Mouse (Mus musculus) hindbrain, embryonic 15.5 days (tissue): Measurements from ENCODE around the gene AC134908.4. TPM values are rescaled to one million over a fixed set of nuclear protein-coding genes. Genes with fewer than 3 reads are reported as not detected.
"Not testable (repeated sequence)": the region's sequence is repeated elsewhere in the genome, so short reads cannot be mapped to it uniquely, and the experiment has no call there.

Source experiments
- ATAC-seq: fragments of 200-750 bp; cut with Nextera tagmentation; 2 replicates; pipeline ENCODE4 v1.8.0; 2017; ENCODE audit warnings: low read depth, moderate number of reproducible peaks, moderate TSS enrichment; ENCODE audit not compliant: low FRiP score
- H3K27ac ChIP-seq: fragments of 300-500 bp; sonication (generic); replicated peaks from 2 replicates; pipeline ENCODE4 v1.5.1; 2015; ENCODE audit warnings: mild to moderate bottlenecking, inconsistent platforms
- H3K27me3 ChIP-seq: fragments of 300-500 bp; sonication (generic); 2 replicates; pipeline ENCODE4 v1.6.1; 2015; ENCODE audit warnings: control low read depth, inconsistent platforms
- H3K36me3 ChIP-seq: fragments of 300-500 bp; sonication (generic); 2 replicates; pipeline ENCODE4 v1.6.1; 2015; ENCODE audit warnings: control low read depth, inconsistent platforms
- H3K4me1 ChIP-seq: fragments of 300-500 bp; sonication (generic); replicated peaks from 2 replicates; pipeline ENCODE4 v1.6.1; 2015; ENCODE audit warnings: control low read depth, inconsistent platforms
- H3K4me2 ChIP-seq: fragments of 300-500 bp; sonication (generic); 2 replicates; pipeline ENCODE4 v1.6.1; 2015; ENCODE audit warnings: moderate library complexity, mild to moderate bottlenecking, inconsistent platforms
- H3K4me3 ChIP-seq: fragments of 300-500 bp; sonication (generic); 2 replicates; pipeline ENCODE4 v1.5.1; 2015; ENCODE audit warnings: mild to moderate bottlenecking, inconsistent platforms
- H3K9ac ChIP-seq: fragments of 300-500 bp; sonication (generic); 2 replicates; pipeline ENCODE4 v1.6.1; 2015; ENCODE audit warnings: inconsistent platforms
- H3K9me3 ChIP-seq: fragments of 300-500 bp; sonication (generic); 2 replicates; pipeline ENCODE4 v1.6.1; 2016; ENCODE audit warnings: control low read depth, inconsistent platforms
- WGBS: fragments of 180-500 bp; shearing (Covaris S2); methylation state at CpG from one replicate; pipeline ENCODE4 v1.1.7; 2015; 5-methylcytosine and 5-hydroxymethylcytosine counted together
- polyA plus RNA-seq: library from polyadenylated mRNA; unstranded; fragments of >200 nt; fragmentation: Nextera tagmentation; extraction: Ambion mirVana; gene quantifications from 2 replicates; pipeline ENCODE4 v1.2.1, GENCODE M21; 2015

The AC134908.4 gene
- polyA plus RNA-seq, 1 experiment from 2014 or later, result not detected

GRCm38 (mm10) chr17:25756378-25757242 lies 38.8 kb downstream of the AC134908.4 start:
- H3K4me3 ChIP-seq, result no peak overlapping the region
- ATAC-seq, result no peak
- no peaks in the 10 kb centered on the region for H3K9me3 ChIP-seq
- no peak overlapping the region for H3K27ac ChIP-seq
- H3K9ac ChIP-seq, result no peak overlapping the region
- no peaks in the 10 kb centered on the region for H3K27me3 ChIP-seq
- 83% methylated on average over 9 of the region's 9 CpGs for WGBS
- no peaks in the 10 kb centered on the region for H3K36me3 ChIP-seq
- no peak overlapping the region for H3K4me2 ChIP-seq
- H3K4me1 ChIP-seq, result peaks cover 2% of the 10 kb centered on the region; the same call in 1 of the 2 replicates

GRCm38 (mm10) chr17:25755627-25756377 lies 39.7 kb downstream of the AC134908.4 start:
- Histone ChIP-seq H3K4me1 (peaks cover 7% of the 10 kb centered on the region; the same call in 1 of the 2 replicates), H3K36me3 (no peaks in the 10 kb centered on the region), H3K27me3 (no peaks in the 10 kb centered on the region), H3K4me2 (no peak overlapping the region), H3K4me3 (no peak overlapping the region), H3K9ac (no peak overlapping the region), H3K27ac (no peak overlapping the region), H3K9me3 (no peaks in the 10 kb centered on the region)
- 77% methylated on average over 4 of the region's 4 CpGs for WGBS
- ATAC-seq, result no peak

- ATAC-seq, result no peak
- Histone ChIP-seq H3K9ac (no peak overlapping the region), H3K36me3 (no peaks in the 10 kb centered on the region), H3K4me1 (peaks cover 7% of the 10 kb centered on the region; the same call in 1 of the 2 replicates), H3K27me3 (no peaks in the 10 kb centered on the region), H3K4me2 (no peak overlapping the region), H3K9me3 (no peaks in the 10 kb centered on the region), H3K4me3 (no peak overlapping the region), H3K27ac (no peak overlapping the region)
- WGBS, result 80% methylated on average over 4 of the region's 4 CpGs
Observed at GRCm38 (mm10) chr17:25755086-25755485, 40.4 kb downstream of the AC134908.4 start.

GRCm38 (mm10) chr17:25754241-25754640 lies 41.2 kb downstream of the AC134908.4 start, which contains the start of gene Msln:
Gene Msln (minus strand): TSS chr17:25754378.
- Histone ChIP-seq H3K27ac (no peak within 1 kb of the TSS), H3K4me1 (peaks cover 7% of the 10 kb centered on the region; the same call in 1 of the 2 replicates), H3K9me3 (no peaks in the 10 kb centered on the region), H3K9ac (no peak within 1 kb of the TSS), H3K4me2 (no peak within 1 kb of the TSS), H3K36me3 (no peaks in the 10 kb centered on the region), H3K27me3 (no peaks in the 10 kb centered on the region), H3K4me3 (no peak within 1 kb of the TSS)
- no peak for ATAC-seq
- 88% methylated on average over 9 of the region's 9 CpGs for WGBS

- no peaks in the 10 kb centered on the region for H3K9me3 ChIP-seq
- H3K9ac ChIP-seq, result no peak overlapping the region
- H3K4me1 ChIP-seq, result peaks cover 7% of the 10 kb centered on the region; the same call in 1 of the 2 replicates
- no peak overlapping the region for H3K4me3 ChIP-seq
- H3K4me2 ChIP-seq, result no peak overlapping the region
- no peak for ATAC-seq
- H3K27ac ChIP-seq, result no peak overlapping the region
- WGBS, result 57% methylated on average over 5 of the region's 5 CpGs
- H3K27me3 ChIP-seq, result no peaks in the 10 kb centered on the region
- H3K36me3 ChIP-seq, result no peaks in the 10 kb centered on the region
Observed at GRCm38 (mm10) chr17:25751446-25751845, 44.0 kb downstream of the AC134908.4 start.

- Histone ChIP-seq H3K4me1 (peaks cover 7% of the 10 kb centered on the region; the same call in 1 of the 2 replicates), H3K27ac (no peak overlapping the region), H3K4me3 (no peak overlapping the region), H3K36me3 (no peaks in the 10 kb centered on the region), H3K4me2 (no peak overlapping the region), H3K9me3 (no peaks in the 10 kb centered on the region), H3K9ac (no peak overlapping the region), H3K27me3 (no peaks in the 10 kb centered on the region)
- no peak for ATAC-seq
- WGBS, result 86% methylated on average over 6 of the region's 6 CpGs
Observed at GRCm38 (mm10) chr17:25749314-25749713, 46.1 kb downstream of the AC134908.4 start.

GRCm38 (mm10) chr17:25748238-25748637 lies 47.2 kb downstream of the AC134908.4 start:
- H3K4me1 ChIP-seq, result peaks cover 7% of the 10 kb centered on the region; the same call in 1 of the 2 replicates
- no peaks in the 10 kb centered on the region for H3K36me3 ChIP-seq
- WGBS, result 91% methylated on average over 4 of the region's 4 CpGs
- H3K9ac ChIP-seq, result no peak overlapping the region
- no peak overlapping the region for H3K4me3 ChIP-seq
- H3K27ac ChIP-seq, result no peak overlapping the region
- H3K27me3 ChIP-seq, result no peaks in the 10 kb centered on the region
- no peaks in the 10 kb centered on the region for H3K9me3 ChIP-seq
- ATAC-seq, result no peak
- no peak overlapping the region for H3K4me2 ChIP-seq

- Histone ChIP-seq H3K9ac (no peak overlapping the region), H3K4me1 (no peaks in the 10 kb centered on the region), H3K9me3 (no peaks in the 10 kb centered on the region), H3K27me3 (no peaks in the 10 kb centered on the region), H3K27ac (no peak overlapping the region), H3K4me3 (no peak overlapping the region), H3K36me3 (no peaks in the 10 kb centered on the region), H3K4me2 (no peak overlapping the region)
- WGBS, result 87% methylated on average over 10 of the region's 10 CpGs
- ATAC-seq, result no peak
Observed at GRCm38 (mm10) chr17:25744311-25744710, 51.1 kb downstream of the AC134908.4 start.

- Histone ChIP-seq H3K9me3 (no peaks in the 10 kb centered on the region), H3K4me2 (no peak overlapping the region), H3K36me3 (no peaks in the 10 kb centered on the region), H3K4me1 (no peaks in the 10 kb centered on the region), H3K27me3 (no peaks in the 10 kb centered on the region), H3K9ac (no peak overlapping the region), H3K27ac (no peak overlapping the region), H3K4me3 (no peak overlapping the region)
- no peak for ATAC-seq
- WGBS, result 94% methylated on average over 9 of the region's 9 CpGs
Observed at GRCm38 (mm10) chr17:25743831-25744230, 51.6 kb downstream of the AC134908.4 start.

- not testable (repeated sequence) for H3K9ac ChIP-seq, H3K4me3 ChIP-seq, H3K4me1 ChIP-seq, H3K9me3 ChIP-seq, H3K36me3 ChIP-seq, H3K4me2 ChIP-seq, H3K27me3 ChIP-seq, ATAC-seq, H3K27ac ChIP-seq
- 69% methylated on average over 12 of the region's 12 CpGs for WGBS
Observed at GRCm38 (mm10) chr17:25741471-25741870, 54.0 kb downstream of the AC134908.4 start.
